Mouse (Mus musculus): ENCODE data around the gene Ano10. TPM values are rescaled to one million over a fixed set of nuclear protein-coding genes. Genes with fewer than 3 reads are reported as not detected.
A peak's percentile ranks its signal among the peaks of the same experiment; 100 is the strongest.

Ano10 gene
- polyA plus RNA-seq, 1 experiment from 2014 or later = 40.5 TPM

DNA sequence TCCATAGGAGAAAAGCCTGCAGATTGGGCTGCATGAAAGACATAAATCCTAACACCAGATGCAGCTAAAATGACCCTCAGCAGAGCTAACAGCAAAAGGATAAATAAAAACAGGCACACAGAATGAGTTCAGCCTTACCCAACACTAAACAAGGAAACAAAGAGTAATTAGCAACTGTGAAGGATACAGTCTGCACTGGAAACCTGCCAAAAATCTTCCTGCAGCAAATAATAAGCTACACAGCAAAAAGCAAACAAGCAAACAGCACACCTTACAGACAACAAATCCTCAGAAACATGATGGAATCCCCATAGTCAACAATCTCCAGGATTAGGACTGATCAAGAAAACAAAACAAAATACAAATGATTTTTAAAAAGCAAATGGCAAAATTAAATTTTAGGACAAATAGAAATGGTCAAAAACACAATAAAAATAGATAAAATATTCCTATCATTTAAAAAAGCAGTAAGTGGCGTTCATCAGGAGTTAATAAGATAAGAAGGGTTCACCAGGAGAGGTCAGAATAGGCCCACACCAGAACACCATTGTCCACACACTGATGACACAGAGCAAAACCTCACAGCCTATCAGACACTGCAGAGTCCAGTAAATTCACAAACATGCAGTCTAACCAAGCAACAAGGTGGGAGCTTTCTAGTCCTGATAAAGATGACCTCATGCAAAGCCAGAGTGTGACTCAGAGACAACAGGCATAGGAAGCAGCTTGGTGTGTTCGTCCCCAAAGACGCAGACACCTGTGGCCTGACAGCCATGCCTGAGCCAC, 24.8 kb downstream of the Ano10 start:
- no peak overlapping the region for H3K4me2 ChIP-seq
- no peak for ATAC-seq (ENCODE audit: low FRiP score, low read depth)
- 88% methylated on average over 3 of the region's 3 CpGs for WGBS
- peak overlapping the region; percentile 64 for H3K27ac ChIP-seq (replicated peaks)
- H3K9ac ChIP-seq = no peak overlapping the region
- no peaks in the 10 kb centered on the region for H3K9me3 ChIP-seq
- H3K4me1 ChIP-seq (replicated peaks) = peaks cover 4% of the 10 kb centered on the region; the same call in 1 of the 2 replicates
- peaks cover 17% of the 10 kb centered on the region; the same call in 1 of the 2 replicates for H3K36me3 ChIP-seq
- H3K27me3 ChIP-seq = no peaks in the 10 kb centered on the region
- no peak overlapping the region for H3K4me3 ChIP-seq

DNA sequence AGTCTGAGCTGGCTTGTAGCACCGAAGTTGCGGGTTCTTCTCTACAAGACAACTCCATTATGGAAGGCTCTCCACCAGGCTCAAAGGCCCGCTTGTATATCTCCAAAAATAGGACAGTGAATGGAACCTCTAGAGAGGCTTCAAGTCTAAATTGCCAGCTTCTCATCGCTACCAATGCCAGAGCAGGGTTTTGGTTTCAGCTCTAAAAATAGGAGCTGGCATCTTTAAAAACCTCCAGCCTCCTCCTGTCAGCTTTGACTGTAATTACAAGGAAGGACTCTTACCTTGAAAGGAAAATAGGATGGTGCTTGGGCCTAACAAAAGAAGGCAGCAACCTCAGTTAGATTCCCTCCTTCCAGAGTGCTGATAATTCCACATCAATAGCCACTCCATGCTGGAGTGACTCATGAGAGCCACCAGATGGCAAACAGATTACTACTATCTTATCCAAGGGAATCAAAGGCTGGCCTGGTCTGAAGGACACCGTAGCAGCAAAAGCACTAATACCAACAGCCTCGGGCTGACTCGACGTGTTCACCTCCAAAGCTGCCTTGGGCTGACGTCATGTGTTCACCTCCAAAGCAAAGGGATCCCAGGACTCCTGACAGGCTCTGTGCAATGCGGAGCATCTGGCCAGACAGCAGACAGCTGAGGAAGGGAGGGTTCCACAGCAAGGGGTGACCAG, 28.6 kb downstream of the Ano10 start:
- no peak overlapping the region for H3K4me3 ChIP-seq
- H3K27me3 ChIP-seq = no peaks in the 10 kb centered on the region
- no peaks in the 10 kb centered on the region for H3K9me3 ChIP-seq
- H3K27ac ChIP-seq (replicated peaks) = no peak overlapping the region
- 90% methylated on average over 10 of the region's 10 CpGs for WGBS
- peaks cover 4% of the 10 kb centered on the region; the same call in 1 of the 2 replicates for H3K4me1 ChIP-seq (replicated peaks)
- H3K36me3 ChIP-seq = peaks cover 11% of the 10 kb centered on the region
- no peak overlapping the region for H3K4me2 ChIP-seq
- no peak for ATAC-seq (ENCODE audit: low FRiP score, low read depth)
- no peak overlapping the region for H3K9ac ChIP-seq

DNA sequence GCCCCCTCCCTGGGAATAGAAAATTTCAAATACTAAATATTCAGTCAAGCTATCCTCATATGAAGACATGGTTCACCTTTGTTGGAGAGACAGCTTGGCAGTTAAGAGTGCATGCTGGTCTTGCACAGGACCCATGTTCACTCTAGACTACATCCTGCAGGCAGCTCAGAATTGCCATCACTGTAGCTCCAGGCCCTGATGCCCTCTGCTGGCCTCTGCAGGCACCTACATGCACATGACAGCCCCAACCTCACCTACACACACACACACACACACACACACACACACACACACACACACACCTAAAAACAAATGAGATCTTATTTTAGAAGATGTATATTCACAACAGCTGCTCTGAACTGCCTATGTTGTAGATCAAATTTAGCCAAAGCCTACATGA, 31.1 kb downstream of the Ano10 start:
- no peak overlapping the region for H3K4me3 ChIP-seq
- ATAC-seq (ENCODE audit: low FRiP score, low read depth) = no peak
- H3K27me3 ChIP-seq = no peaks in the 10 kb centered on the region
- no peak overlapping the region for H3K9ac ChIP-seq
- no peak overlapping the region for H3K27ac ChIP-seq (replicated peaks)
- no peak overlapping the region for H3K4me2 ChIP-seq
- H3K4me1 ChIP-seq (replicated peaks) = no peaks in the 10 kb centered on the region
- H3K9me3 ChIP-seq = no peaks in the 10 kb centered on the region
- H3K36me3 ChIP-seq = peaks cover 11% of the 10 kb centered on the region

DNA sequence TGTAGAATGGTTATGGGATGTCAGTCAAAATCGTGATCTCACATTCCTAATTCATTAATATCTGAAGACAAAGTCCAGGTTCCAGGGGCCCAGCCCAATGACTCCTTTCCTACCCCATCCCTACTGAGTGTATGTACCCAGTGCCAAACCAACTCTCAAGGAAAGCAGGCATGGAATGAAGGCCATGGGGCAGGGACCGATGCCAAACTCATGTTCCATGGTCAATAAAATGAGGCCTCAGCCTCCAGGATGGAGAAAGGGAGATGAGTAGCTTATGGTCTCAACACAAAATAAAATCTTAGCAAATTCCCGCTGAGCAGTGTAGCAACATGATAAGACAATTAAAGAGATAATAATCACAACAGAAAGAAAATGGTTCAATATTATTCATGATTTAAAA, 39.8 kb downstream of the Ano10 start:
- no peaks in the 10 kb centered on the region for H3K27me3 ChIP-seq
- no peak for ATAC-seq (ENCODE audit: low FRiP score, low read depth)
- H3K36me3 ChIP-seq = peaks cover 44% of the 10 kb centered on the region
- H3K9me3 ChIP-seq = no peaks in the 10 kb centered on the region
- no peak overlapping the region for H3K9ac ChIP-seq
- 96% methylated on average over 3 of the region's 3 CpGs for WGBS
- H3K27ac ChIP-seq (replicated peaks) = no peak overlapping the region
- no peaks in the 10 kb centered on the region for H3K4me1 ChIP-seq (replicated peaks)
- H3K4me3 ChIP-seq = no peak overlapping the region
- H3K4me2 ChIP-seq = no peak overlapping the region

DNA sequence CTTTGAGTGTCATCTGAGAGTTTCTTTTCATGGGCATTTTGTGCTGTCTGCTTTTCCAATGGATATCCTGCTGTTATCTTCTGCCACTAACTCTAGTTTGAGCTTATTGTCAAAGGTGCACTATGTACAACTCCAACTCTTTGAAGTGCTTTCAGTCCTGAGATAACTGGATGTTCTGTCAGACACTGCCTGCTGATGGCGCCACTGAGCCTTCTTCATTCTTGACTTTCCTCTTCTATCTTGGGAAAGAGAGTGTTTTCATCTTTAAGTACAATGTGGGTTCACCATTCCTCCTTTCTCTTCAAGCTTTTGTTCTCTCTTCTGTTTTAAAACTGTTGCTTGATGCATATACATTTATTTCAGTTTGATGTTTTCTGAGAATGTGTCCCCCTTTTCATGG, 42.1 kb downstream of the Ano10 start:
- no peaks in the 10 kb centered on the region for H3K9me3 ChIP-seq
- H3K36me3 ChIP-seq = peaks cover 39% of the 10 kb centered on the region
- WGBS = 87% methylated on average over 1 of the region's 1 CpGs
- no peak overlapping the region for H3K9ac ChIP-seq
- no peaks in the 10 kb centered on the region for H3K27me3 ChIP-seq
- no peak overlapping the region for H3K4me2 ChIP-seq
- H3K4me1 ChIP-seq (replicated peaks) = no peaks in the 10 kb centered on the region
- ATAC-seq (ENCODE audit: low FRiP score, low read depth) = no peak
- H3K4me3 ChIP-seq = no peak overlapping the region
- no peak overlapping the region for H3K27ac ChIP-seq (replicated peaks)

DNA sequence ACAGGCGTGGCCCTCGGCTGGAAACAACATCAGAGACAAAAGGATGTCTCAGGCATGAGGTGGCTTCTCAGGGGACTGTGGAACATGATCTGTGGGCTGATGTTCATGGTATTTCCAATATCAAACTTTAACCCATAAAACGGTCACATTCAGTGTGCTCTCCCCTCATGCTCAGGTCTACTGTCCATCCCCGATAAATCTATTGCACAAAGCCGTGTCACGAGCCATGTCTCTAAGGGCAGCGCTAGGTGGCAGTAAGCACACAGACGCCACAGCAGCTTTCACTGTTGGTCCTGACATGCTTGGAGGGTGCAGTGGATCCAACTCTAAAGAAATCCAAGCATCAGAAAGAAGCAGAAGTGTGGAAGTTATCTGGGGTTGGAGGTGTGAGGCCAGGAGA, 46.1 kb downstream of the Ano10 start:
- H3K4me2 ChIP-seq = no peak overlapping the region
- ATAC-seq (ENCODE audit: low FRiP score, low read depth) = no peak
- H3K36me3 ChIP-seq = peaks cover 31% of the 10 kb centered on the region
- no peaks in the 10 kb centered on the region for H3K27me3 ChIP-seq
- WGBS = 37% methylated on average over 8 of the region's 8 CpGs
- no peak overlapping the region for H3K4me3 ChIP-seq
- no peaks in the 10 kb centered on the region for H3K9me3 ChIP-seq
- no peak overlapping the region for H3K27ac ChIP-seq (replicated peaks)
- H3K9ac ChIP-seq = no peak overlapping the region
- H3K4me1 ChIP-seq (replicated peaks) = no peaks in the 10 kb centered on the region

DNA sequence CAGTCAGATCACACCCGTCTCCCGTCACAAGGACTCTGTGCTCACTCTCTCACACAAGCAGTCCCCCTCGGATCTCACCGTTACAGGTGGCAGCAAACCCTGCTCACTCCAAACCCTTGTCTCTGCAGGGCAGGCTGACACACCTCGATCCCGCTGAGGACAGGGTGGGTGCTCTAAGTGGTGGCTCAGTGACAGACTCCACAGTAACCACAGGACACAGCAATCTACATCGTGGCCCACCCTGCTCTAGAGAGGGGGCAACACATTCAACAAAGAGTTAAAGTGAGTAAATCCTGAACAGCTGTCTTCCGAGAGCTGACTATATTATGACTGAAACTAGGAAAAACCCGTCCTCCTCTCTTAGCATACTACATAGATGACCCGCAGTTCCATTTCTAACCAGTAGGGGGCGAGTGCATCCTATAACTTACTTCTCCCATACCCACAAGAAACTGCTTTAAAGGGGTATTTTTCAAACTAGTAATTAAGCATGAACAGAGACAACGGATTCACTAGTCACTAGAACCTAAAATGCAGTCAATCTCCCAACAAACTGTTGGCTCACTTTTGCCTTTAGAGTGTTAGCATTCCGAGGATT, 46.7 kb downstream of the Ano10 start:
- Histone ChIP-seq H3K4me3 (no peak overlapping the region), H3K27me3 (no peaks in the 10 kb centered on the region), H3K9ac (no peak overlapping the region), H3K27ac (replicated peaks) (no peak overlapping the region), H3K36me3 (peaks cover 26% of the 10 kb centered on the region), H3K9me3 (no peaks in the 10 kb centered on the region), H3K4me1 (replicated peaks) (no peaks in the 10 kb centered on the region), H3K4me2 (no peak overlapping the region)
- WGBS = 45% methylated on average over 13 of the region's 13 CpGs
- peak; percentile 59; the same call in 1 of the 2 replicates for ATAC-seq (ENCODE audit: low FRiP score, low read depth)

DNA sequence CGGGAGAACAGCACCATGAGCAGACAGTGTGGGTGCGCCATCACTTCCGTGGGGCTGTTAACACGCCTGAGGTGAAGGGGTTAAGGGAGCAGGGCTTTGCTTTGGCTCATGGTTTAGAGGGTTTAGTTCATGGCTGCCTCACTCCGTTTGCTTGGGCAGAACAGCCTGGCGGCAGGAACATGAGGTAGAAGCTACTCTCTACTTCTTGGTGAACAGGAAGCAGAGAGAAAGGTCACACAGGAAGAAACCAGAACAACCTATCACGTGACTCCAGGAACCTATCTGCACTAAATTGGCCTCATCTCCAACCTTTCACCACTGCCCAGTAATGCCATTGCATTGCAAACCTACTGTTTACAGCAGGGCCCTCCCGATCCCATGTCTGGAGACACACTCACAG, 48.3 kb downstream of the Ano10 start:
- H3K27me3 ChIP-seq = no peaks in the 10 kb centered on the region
- no peak for ATAC-seq (ENCODE audit: low FRiP score, low read depth)
- H3K36me3 ChIP-seq = peaks cover 12% of the 10 kb centered on the region
- 92% methylated on average over 8 of the region's 8 CpGs for WGBS
- no peak overlapping the region for H3K27ac ChIP-seq (replicated peaks)
- H3K9me3 ChIP-seq = no peaks in the 10 kb centered on the region
- no peak overlapping the region for H3K9ac ChIP-seq
- H3K4me1 ChIP-seq (replicated peaks) = no peaks in the 10 kb centered on the region; the same call in 1 of the 2 replicates
- H3K4me3 ChIP-seq = no peak overlapping the region
- H3K4me2 ChIP-seq = no peak overlapping the region

DNA sequence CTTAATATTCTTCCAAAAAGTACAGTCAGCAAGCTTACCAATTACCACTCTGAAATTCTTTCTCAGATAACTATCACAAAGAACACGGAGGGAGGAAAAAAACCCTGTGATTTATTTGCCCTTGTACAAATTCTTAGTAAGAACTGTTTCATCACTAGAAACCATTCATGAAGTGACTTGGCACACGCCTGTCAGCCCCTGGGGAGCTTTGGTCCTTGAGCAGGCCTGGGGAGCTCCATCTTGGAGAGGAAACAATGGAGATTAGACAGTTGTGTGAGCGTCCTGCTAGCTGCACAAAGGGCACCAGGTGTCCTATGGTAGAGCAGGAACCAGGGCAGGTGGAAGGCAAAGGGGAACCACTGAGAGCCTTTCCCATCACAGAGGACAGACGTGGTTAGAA, 48.8 kb downstream of the Ano10 start:
- peaks cover 9% of the 10 kb centered on the region for H3K36me3 ChIP-seq
- 68% methylated on average over 4 of the region's 4 CpGs for WGBS
- H3K4me2 ChIP-seq = no peak overlapping the region
- H3K9ac ChIP-seq = no peak overlapping the region
- no peak for ATAC-seq (ENCODE audit: low FRiP score, low read depth)
- no peaks in the 10 kb centered on the region for H3K9me3 ChIP-seq
- H3K27me3 ChIP-seq = no peaks in the 10 kb centered on the region
- no peak overlapping the region for H3K27ac ChIP-seq (replicated peaks)
- H3K4me3 ChIP-seq = no peak overlapping the region
- H3K4me1 ChIP-seq (replicated peaks) = no peaks in the 10 kb centered on the region; the same call in 1 of the 2 replicates

DNA sequence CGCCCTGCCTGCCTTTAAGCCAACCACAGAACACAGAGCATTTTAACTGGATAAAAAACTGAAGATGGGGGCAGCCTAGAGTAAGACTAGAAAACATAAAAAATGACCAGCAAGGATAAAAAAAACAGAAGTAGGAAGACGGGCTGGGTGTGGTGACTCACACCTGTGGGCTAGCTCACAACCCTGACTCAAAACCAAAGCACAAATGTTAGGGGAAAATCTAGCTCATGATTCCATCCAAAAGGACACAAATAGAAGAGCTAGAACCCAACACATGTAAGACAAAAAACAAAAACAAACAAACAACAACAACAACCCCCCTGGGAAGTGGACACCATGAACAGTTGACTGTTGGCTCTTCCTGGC, 49.4 kb downstream of the Ano10 start:
- 52% methylated on average over 2 of the region's 2 CpGs for WGBS
- no peak overlapping the region for H3K27ac ChIP-seq (replicated peaks)
- H3K27me3 ChIP-seq = no peaks in the 10 kb centered on the region
- no peaks in the 10 kb centered on the region for H3K9me3 ChIP-seq
- peaks cover 2% of the 10 kb centered on the region for H3K36me3 ChIP-seq
- ATAC-seq (ENCODE audit: low FRiP score, low read depth) = no peak
- no peak overlapping the region for H3K4me2 ChIP-seq
- no peak overlapping the region for H3K4me3 ChIP-seq
- no peaks in the 10 kb centered on the region; the same call in 1 of the 2 replicates for H3K4me1 ChIP-seq (replicated peaks)
- H3K9ac ChIP-seq = no peak overlapping the region

DNA sequence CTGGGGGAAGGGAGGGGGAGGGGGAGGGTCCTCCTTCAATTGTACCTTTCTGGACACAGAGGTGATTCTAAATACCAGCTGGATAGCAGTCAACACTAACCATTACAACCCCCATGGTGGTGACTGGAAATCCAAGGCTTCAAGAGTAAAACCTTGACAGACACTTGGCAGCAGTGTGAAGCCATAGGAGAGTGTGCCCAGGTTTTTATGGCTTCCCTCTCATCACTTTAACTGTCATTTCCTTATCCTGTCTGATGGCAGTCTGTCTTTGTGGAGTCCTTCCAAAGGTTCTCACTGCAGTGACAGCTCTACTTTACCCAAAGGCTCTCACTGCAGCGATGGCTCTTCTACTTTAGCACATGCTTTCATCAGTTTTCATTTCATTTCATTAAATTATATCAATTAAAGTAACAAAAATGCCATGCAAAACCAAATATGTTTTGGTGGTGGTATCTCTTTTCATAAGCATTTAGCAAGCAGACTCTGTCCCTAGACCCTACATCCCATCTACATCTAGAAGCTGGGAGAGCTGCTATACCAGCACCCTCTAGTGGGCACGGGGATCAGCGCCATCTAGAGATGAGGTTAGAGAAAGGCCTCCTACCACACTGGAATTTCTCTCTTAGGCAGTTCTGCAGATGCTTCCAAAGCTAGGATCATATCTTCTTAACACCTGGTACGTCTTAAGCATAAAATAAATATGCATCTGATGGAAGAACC, 50.0 kb downstream of the Ano10 start:
- no peak overlapping the region for H3K4me3 ChIP-seq
- no peak overlapping the region for H3K27ac ChIP-seq (replicated peaks)
- no peaks in the 10 kb centered on the region for H3K27me3 ChIP-seq
- no peak overlapping the region for H3K9ac ChIP-seq
- no peaks in the 10 kb centered on the region for H3K36me3 ChIP-seq
- WGBS = 36% methylated on average over 4 of the region's 4 CpGs
- H3K9me3 ChIP-seq = no peaks in the 10 kb centered on the region
- no peak overlapping the region for H3K4me2 ChIP-seq
- no peaks in the 10 kb centered on the region; the same call in 1 of the 2 replicates for H3K4me1 ChIP-seq (replicated peaks)
- ATAC-seq (ENCODE audit: low FRiP score, low read depth) = no peak

DNA sequence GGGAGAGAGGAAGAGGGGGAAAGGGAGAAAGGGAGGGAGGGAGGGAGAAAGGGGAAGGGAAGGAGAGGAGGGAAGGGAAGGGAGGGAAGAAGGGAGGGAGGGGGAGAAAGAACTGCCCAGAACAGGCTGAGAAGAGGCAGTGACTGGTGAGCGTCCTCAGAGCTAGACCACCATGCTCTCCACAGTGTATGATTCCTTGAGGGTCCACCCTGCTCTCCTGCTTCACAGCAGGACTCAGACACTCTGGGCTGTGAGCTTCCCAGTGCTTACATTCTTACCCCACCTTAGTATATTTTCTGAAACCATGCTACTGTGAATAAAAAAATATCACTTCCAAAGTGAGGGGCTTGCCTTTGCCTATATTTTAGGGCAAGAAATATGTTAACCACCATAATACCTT, 50.9 kb downstream of the Ano10 start:
- Histone ChIP-seq H3K4me3 (no peak overlapping the region), H3K9me3 (no peaks in the 10 kb centered on the region), H3K27ac (replicated peaks) (no peak overlapping the region), H3K9ac (no peak overlapping the region), H3K36me3 (no peaks in the 10 kb centered on the region), H3K27me3 (no peaks in the 10 kb centered on the region), H3K4me2 (no peak overlapping the region), H3K4me1 (replicated peaks) (no peaks in the 10 kb centered on the region; the same call in 1 of the 2 replicates)
- ATAC-seq (ENCODE audit: low FRiP score, low read depth) = no peak
- WGBS = 69% methylated on average over 1 of the region's 1 CpGs
